Mouse (Mus musculus): ENCODE data around the gene Sec14l1. TPM values are rescaled to one million over a fixed set of nuclear protein-coding genes. Genes with fewer than 3 reads are reported as not detected.
A peak's percentile ranks its signal among the peaks of the same experiment; 100 is the strongest.

The Sec14l1 gene
- total RNA-seq, 2 experiments from 2014 or later, result 10.8 to 12.8 TPM

DNA sequence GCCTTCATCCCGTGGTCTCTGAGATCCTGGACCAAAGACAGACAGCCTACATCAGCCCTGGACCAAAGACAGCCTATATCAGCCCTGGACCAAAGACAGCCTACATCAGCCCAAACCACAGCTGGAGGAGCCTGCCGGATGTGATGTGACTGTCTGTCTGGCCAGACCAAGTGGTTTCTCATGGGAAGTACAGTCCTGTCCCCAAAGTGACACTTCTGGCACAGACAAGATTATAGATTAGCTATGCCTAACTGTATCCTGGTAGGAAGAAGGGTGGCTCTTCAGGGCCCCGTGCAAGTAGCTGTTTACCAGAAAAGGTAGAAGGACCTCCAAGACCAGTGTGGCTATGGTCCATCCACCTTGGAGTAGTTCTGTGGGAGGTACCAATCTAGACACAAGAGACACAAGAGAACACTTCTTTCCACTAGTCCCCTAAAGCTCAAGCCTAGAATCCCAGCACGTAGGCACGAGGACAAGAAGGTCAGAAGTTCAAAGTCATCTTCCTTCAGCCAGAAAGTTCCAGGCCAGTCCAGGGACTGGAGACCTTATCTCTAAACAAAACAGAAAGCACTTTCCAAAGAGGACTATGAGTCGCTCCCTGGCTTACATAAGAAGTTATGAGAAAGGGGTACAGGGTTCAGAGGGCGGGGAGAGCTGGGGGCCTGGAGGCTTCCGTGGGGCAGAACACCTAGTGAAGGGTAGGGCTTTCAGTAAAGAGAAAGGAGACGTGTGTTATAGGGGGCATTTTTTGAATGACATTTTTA, 27.8 kb upstream of the Sec14l1 start:
- ATAC-seq (replicated peaks; ENCODE audit: poor library complexity, severe bottlenecking), result no peak

DNA sequence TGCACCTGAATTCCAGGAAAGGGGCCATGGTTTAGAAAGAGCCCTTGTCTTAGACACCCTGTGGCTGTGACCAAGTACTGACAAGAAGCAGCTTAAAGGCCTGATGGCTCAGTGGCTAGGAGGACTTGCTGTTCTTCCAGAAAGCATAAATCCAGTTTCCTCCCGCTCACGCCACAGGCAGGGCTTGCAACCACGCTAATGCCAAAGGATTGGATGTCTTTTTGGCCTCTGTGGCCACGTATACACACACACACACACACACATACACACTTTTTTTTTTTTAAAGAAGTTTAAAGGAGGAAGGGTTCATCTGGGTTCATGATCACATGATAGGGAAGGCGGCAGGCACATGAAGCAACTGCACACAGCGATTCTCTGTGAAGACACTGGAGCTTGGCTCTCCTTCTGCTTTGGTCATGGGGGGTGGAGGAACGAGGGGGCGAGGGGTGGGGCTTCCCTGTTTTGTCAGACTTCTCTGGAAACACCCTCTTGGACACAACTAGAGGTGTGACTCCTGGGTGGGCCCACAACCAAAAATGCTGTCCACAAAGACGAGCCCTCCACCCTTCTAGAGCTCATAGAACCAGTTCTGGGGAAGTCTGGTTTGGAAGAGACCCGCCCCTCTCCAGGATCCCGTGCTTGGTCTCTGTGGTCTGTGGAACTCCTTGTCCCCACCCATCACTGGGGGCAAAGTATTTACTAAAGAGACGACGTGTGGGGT, 26.5 kb upstream of the Sec14l1 start:
- ATAC-seq (replicated peaks; ENCODE audit: poor library complexity, severe bottlenecking), result peak; percentile 79

DNA sequence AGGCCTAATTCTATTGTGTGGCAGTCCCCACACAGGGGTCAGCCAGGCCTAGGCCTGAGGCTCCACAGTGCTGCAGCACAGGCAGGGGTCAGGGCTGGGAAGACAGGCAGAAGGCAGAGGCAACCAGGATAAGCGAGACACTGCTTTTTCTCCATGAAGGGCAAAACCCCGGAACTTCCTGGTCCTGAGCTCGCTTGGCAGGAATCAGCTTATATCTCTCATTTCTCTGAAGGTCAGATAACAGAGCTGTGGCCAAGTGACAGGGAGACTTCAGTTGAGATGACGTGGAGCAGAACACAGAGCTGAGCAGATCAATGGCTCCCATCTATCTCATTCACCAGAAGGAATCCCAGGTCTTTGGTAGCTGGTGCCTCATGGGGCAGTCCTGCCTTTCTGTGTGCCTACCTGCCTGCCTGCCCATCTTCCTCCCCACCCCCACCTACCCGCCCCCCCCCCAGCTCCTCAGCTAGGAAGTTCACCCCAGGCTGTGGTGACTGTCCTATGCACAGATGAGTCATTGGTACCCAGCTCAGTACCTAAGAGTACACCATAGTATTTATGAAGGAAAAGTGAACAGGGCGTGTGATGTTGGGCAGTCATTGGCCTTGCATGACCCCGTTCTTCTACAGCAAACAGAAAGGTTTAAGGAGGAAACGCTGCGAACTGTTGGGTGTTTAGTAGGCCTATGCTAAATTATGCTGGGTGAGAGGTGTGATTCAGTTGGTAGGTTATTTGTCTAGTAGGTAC, 25.1 kb upstream of the Sec14l1 start:
- no peak for ATAC-seq (replicated peaks; ENCODE audit: poor library complexity, severe bottlenecking)

DNA sequence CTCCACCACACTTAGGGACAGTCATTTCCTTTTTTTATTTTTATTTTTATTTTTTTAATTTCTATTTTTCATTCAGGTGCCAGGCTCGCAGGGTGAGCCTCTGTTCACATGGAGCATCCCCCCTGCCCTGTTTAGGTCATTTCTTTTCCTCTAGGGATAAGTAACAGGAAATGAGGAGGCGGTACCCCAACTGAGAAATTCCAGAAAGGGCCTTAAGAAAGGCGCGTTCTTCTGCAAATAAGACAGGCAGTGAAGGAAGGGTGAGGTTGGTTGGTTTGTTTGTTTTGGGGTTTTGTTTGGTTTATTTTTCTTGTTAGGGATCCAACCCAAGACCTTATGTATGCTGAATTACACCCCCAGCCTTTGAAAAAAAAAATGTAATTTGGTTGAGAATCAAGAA, 23.6 kb upstream of the Sec14l1 start:
- no peak for ATAC-seq (replicated peaks; ENCODE audit: poor library complexity, severe bottlenecking)

DNA sequence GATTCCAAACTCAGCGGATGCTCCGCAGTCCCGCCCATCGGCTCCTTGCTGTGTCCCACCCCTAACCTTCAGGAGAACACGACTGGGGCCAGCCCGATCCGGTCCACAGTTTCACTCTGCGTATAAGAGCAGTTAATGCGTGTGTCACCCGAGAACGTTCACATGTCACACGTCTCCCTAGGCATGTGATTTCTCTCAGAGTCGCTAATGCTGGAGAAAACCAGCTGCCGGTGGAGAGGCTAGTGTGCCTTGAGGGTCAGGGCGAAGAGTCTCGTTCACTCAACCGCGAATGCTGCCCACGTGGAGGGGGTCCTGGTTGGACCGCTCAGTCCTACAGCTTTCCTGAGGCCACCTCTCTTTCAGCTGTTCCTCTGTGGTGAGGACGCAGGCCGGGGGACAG, 23.1 kb upstream of the Sec14l1 start:
- ATAC-seq (replicated peaks; ENCODE audit: poor library complexity, severe bottlenecking), result no peak

DNA sequence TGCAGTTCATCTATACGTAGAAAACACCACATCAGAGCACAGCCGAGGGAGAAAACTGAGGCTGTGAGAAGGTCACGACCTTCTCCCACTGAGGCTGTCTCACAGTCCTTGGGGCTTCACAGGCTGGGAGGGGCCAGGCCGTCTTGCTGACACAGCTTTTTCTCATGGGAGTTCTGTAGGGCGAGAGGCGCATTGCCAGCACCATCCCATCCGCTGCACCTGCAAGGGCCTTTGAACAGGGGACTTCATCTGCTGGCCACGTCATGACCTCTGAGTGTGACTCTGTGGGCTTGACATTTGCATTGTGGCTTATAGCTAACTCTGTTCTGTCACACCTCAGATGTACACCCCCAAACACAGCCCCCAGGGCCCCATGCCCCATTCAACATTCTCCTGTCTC, 22.3 kb upstream of the Sec14l1 start:
- ATAC-seq (replicated peaks; ENCODE audit: poor library complexity, severe bottlenecking), result no peak

DNA sequence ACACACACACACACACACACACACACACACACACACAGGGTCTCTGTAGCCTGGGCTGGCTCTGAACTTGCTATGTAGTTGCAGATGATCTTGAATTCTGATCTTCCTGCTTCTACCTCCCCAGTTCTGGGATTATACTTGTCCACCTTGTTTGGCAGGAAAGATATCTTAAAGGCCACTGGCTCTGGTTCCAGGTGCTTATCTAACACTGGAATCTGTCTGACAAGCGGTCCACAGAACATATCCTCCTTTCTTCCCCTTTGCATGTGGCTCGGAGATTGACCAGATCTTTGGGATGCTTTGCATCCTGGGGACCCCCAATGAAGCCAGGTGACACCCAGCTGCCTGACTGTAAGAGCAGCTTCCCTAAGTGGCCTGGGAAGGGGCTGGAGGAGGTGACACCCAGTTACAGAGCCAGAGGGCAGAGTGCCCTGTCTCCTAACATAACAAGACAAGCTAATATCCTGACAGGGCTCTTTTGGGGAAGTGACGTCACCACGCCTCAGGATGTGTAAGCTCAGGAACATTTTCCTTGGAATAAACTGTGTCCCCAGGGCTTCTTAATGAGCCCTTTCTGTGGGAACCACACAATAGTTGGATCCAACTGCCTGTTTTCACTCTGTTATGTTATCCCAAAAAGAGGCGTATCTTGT, 20.9 kb upstream of the Sec14l1 start:
- ATAC-seq (replicated peaks; ENCODE audit: poor library complexity, severe bottlenecking), result no peak

DNA sequence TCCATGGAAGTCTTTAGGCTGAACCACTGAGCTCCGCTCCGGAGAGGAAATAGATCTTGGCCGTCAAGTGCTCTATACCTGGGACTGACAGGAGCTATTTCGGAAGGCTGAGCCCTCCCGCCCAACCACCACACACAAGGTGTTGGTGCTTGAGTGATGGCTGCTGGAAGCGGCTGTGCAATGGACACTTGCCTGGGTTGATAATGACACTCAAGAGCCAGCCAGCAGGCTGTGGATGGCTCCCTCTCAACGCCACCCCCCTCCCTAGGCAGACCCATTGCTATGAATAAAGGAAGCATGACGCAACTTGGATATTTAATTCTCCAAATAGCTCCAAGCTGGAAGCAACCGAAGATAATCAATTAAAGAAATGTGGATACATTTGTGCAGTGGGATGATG, 20.3 kb upstream of the Sec14l1 start:
- no peak for ATAC-seq (replicated peaks; ENCODE audit: poor library complexity, severe bottlenecking)

DNA sequence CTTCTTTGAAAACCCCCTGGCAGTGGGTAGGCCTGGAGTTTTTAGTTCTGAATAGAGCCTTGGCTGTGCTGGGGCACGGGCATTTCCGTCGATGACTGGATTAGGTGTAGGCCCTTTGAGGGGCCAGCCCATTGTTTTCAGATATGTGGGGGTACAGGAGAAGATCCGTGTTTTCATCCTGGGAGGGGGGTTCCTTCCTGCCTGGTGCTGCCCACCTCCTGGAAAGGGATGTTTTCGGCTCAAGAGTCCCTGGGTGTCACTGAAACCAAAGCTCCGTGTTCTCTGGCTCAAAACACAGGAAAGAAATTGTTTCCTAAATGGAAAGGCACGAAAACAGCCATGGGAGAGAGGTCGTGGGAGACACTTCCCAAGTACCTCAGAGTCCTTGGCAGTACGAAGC, 17.9 kb upstream of the Sec14l1 start:
- no peak for ATAC-seq (replicated peaks; ENCODE audit: poor library complexity, severe bottlenecking)

DNA sequence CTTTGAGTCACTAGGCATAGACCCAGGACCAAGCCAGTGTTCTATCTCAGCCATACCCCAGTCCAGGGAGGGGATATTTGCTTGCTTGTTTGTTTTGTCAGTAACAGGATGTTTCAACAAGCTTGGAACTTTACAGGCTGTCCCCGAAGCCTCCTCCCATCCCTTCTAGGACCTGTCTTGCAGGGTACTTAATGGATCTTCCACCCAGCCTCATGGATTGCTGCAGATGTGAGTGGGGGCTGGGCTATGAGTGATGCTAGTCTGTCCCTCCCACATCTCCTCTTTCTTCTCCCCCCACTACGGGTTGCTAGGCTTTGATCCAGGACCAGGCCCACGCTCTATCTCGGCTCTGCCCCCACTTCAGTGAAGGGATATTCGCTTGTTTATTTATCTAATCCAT, 16.8 kb upstream of the Sec14l1 start:
- no peak for ATAC-seq (replicated peaks; ENCODE audit: poor library complexity, severe bottlenecking)

DNA sequence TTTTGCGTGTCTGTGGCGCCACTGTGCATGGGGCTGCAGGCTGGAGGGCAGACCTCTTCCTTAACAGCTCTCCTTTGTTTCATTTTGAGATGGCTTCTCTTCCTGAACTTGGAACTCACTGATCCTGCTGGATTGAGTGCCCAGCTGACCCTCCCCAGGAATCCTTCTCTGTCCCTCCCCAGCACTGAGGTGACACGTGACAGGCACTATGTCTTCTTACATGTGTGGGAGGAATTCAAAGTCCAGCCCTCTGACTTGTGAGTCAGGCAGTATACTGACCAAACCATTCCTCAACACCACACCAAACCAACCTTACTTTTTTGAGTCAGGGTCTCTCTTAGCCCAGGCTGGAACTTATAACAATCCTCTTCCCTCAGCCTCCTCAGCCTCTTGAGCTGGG, 16.2 kb upstream of the Sec14l1 start:
- no peak for ATAC-seq (replicated peaks; ENCODE audit: poor library complexity, severe bottlenecking)

DNA sequence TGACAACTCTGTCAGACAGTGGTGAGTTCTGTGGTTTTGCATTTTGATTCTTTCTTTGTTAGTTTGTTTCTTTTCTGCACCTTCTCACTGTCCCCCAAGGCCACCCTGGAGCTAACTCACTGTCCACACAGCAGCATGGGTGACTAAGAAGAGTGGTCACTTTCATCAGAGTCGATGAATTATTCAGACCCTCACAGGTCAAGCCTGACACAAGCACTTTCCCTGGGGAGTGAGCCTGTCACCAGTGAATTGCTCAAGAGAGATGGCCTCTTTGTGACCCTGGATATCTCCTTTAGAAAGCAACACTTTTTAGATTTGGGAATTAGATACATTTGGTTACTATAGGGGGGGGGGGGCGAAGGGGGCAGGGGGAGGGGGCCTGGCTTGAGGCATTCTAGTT, 15.6 kb upstream of the Sec14l1 start:
- no peak for ATAC-seq (replicated peaks; ENCODE audit: poor library complexity, severe bottlenecking)

DNA sequence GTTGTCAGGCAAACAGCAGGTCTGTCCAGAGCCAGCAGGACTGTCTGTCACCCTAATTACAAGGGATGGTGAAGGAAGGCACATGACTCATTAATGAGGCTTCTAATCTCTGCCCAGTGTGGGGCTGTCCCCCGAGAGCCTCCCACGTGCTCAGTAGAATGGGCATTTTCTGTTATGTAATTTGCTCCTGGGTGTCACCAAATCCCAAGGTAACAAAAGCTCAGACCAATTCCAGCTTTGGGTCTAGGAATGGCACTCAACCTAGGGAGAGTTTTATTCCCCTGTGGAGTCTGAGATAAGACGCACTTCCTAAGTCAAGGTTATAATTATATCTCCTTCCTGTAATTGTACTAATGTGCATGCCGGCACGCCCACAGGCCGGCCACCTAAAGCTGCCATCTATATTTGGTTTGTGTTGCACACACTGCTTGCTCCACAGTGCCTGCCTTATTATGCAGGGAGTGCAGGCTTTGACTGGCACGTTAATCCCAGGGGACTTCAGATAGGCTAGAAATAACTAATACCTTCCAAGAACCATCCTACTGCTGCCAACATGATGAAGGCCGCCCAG, 13.5 kb upstream of the Sec14l1 start:
- no peak for ATAC-seq (replicated peaks; ENCODE audit: poor library complexity, severe bottlenecking)

DNA sequence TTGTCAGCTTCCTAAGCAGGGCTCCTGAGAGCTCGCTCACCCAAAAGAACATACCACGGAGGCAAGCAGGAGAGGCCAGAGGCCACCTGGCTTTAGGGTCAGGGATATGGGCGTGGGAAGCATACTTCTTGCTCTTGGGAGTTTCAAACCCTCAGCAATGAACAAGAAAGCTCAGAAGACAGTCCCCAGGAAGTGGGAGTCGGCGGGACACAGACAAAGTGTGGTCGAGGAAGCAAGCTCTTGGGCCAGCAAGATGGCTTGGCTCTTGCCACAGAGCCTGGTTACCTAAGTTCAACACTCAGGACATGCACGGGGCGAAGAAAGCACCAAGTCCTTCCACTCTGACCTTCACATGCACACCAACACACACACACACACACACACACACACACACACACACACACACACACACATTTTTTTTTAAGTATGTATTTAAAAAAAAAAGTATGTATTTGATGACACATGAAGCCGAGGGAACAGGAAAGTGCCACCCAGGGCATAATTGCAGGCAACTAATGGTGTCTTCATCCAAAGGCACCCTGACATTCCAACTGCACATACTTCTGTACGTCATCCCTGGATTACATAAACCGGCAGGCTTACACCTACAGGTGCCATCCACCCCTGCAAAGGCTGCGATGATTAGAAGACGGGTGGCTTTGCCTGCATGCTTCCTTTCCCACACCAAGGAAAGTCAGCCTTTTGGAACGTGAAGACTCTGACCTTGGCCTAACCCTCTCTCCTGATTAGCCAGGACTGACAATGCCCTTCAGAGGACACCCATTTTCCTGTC, 12.8 kb upstream of the Sec14l1 start:
- ATAC-seq (replicated peaks; ENCODE audit: poor library complexity, severe bottlenecking), result no peak

DNA sequence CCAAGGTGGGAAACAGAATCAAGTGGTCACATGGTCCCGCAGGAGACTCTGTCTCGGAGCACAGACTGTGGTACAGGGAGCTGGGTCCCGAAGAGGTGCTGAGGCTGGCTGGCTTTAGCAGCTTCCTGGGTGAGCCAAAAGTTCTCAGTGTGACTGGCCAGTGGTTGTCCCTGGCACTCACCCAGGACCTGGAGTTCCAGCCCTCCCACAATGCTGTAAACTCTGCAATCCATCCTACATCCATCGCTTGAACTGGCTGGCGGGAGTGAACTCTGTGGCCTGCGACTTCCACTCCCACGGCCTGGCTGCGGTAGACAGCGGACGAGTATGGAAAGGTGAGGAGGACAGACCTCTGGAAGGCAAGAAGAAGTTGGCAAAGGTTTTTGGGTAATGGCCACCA, 11.4 kb upstream of the Sec14l1 start:
- no peak for ATAC-seq (replicated peaks; ENCODE audit: poor library complexity, severe bottlenecking)

DNA sequence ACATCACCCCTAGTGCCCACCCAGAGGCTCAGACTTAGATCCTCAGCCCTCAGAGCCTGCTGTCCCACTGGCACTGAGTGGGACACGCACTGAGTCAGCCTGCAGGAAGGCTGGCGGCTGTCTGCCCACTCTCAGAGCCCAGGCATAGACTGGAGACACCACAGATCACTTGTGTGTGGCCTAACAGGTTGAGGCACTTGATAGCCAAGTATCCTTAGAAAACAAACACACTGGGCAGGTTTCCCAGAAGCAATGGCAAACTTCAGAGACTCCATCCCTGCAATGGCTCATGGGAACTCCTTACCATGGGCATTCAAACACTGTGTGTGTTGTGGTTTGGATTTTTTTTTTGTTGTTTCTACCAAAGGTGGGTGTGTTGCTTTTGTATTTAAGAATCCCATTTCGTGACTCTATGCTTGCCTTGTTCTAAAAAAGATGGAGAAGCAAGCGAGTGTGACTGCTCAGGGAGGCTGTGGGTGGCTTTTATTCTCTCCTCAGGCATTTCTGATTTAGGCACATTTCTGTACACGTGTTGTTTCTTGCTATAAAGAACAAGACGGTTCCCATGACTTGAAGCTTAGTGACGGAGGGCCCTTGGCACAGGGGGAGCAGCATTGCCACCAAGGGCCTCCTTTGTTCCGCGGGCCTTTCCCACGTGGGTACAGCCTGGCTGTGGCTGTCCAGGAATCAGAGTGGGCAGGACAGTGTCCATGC, 10.8 kb upstream of the Sec14l1 start:
- ATAC-seq (replicated peaks; ENCODE audit: poor library complexity, severe bottlenecking), result no peak

DNA sequence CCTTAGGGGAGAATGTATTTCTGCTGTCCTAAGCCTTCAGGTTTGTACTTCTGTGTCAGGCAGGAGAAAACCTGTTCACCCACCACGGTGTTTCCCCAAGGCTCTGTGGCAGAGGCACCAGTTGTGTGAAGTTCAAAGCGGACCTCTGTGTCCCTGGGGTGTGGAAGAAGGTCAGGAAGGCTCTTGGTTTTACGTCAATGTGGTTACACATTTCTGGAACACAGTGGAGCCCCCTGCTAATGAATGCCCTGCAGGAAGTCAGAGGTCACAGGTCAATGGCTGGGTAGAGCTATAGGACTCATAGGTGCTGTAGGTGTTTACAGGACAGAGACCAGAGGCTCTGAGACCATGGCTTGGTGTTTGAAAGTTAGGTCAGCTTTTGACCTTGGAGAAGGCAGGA, 9.7 kb upstream of the Sec14l1 start:
- no peak for ATAC-seq (replicated peaks; ENCODE audit: poor library complexity, severe bottlenecking)

DNA sequence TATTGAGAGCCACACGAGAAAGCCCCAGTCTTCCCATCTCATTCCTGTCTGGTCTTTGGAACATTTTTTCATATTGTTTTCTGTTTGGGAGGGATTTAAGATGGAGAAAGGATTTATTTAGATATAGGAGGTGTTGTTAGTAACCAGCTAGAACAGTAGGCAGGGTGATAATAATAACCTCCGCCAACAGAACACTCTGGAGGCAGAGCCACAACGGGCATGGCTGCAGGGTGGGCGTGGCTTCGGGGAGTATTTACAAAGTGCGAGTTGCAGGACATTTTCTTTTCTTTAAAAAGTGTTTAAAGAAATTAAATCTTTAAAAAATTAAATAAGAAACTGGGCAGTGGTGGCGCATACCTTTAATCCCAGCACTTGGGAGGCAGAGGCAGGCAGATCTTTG, 9.1 kb upstream of the Sec14l1 start:
- ATAC-seq (replicated peaks; ENCODE audit: poor library complexity, severe bottlenecking), result no peak

DNA sequence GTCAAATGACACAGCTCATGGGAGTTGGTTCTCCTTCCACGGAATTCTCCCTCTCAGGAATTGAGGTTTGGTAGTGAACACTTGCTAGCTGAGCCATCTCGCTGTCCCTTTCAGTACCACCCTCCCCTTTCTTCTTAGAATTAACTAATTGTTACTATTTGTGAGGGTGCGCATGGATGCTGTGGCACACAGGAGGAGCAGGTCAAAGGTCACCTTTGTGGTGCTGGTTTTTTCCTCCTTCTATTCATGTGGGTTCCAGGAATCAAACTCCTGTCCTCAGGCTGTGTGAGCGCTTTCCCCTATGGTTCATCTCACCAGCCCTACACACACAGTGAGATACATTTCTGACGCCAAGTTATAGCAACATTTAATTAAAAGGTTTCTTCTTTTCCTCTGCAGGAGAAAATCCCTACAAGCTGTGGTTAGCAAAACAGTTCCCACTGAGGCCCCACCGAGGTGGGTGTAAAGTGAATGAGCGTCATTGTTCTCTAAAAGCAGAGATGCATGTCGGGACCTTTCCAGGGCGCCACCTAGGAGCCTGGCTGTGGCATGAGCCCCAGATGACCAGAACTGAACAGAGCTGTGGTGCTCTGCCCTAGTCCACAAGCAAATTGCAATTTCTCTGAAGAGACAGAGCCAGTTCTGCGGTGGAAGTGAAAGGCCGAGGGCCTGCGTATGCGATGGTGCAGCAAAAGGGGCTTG, 8.2 kb upstream of the Sec14l1 start:
- no peak for ATAC-seq (replicated peaks; ENCODE audit: poor library complexity, severe bottlenecking)

Measured in granulocyte monocyte progenitor cell, adult 5-6 weeks (primary cell).